Mouse (Mus musculus): ENCODE results near the gene Bag3. TPM values are rescaled to one million over a fixed set of nuclear protein-coding genes. Genes with fewer than 3 reads are reported as not detected.
A peak's percentile ranks its signal among the peaks of the same experiment; 100 is the strongest.

Gene Bag3
- 17.8 and 21.7 TPM in 2 replicates for polyA plus RNA-seq (2012; rRNA removed)

DNA sequence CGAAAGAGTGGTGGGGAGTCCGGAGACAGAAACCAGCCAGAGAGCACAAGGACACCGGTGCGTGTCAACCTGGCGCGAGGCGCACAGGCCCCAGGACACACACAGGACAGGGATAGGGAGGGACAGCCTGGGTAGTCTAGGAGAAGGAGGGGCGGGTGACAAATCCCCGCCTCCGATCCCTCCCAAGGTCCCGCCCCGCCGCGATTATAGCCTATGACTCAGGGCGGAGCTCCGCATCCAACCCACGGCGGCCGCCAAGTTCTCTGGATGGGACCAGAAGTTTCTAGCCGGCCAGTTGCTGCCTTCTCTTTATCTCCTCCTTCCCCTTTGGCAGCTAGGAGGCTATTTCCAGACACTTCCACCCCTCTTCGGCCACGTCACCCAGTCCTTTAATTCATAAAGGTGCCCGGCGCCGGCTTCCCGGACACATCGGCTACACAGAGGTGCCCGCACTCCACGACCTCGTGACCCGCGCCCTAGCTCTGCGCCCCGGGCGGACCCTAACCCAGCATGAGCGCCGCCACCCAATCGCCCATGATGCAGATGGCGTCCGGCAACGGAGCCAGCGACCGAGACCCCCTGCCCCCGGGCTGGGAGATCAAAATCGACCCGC lies at the start of gene Bag3:
Gene Bag3 (plus strand): TSS at position 268 of the 613 bp plus-strand sequence.
- WGBS, result under 1% methylated on average over 46 of the region's 46 CpGs
- DNase-seq (ENCODE audit: low read depth, low spot score), result peak; percentile 84

DNA sequence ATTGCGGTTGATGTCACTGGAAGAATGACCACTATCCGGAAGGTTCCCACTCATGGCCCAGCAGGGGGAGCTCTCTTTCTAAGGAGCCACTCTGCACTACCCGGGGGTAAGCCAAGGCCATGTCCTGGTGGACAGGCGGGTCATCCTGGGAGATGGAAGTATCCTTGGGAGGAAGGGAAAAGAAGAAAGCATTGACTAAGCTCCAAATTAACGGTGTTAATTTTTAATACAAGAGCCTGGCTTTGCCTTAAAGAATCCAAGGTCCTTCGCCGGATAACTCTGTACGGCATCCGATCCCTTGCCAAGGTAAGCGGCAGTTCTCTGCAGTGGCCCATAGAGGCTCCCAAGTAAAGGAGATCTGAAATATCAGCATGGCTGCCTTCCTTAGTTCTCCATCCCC lies 49.1 kb upstream of the Bag3 start:
- peak; percentile 37 for DNase-seq (ENCODE audit: low read depth, low spot score)
- 42% methylated on average over 10 of the region's 10 CpGs for WGBS

DNA sequence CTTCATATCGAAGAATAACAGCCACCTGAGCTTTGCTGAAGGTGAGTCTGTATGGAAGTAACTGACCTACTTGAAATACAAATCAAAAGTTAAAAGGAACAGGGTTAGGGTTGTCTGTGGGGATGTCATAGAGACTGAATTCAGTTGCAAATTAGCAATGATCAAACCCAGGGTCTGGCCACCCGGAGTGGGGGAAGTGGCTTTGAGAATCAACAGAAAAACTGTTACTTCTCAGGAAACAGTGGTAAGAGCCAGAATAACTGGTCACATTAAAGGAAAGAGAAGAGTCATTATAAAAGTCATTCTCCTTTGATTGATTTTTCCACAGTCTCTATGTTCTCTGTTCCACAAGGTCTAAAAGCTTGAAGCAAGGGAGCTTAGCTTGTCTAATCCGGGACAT lies 34.4 kb upstream of the Bag3 start:
- no peak for DNase-seq (ENCODE audit: low read depth, low spot score)
- 97% methylated on average over 3 of the region's 3 CpGs for WGBS

DNA sequence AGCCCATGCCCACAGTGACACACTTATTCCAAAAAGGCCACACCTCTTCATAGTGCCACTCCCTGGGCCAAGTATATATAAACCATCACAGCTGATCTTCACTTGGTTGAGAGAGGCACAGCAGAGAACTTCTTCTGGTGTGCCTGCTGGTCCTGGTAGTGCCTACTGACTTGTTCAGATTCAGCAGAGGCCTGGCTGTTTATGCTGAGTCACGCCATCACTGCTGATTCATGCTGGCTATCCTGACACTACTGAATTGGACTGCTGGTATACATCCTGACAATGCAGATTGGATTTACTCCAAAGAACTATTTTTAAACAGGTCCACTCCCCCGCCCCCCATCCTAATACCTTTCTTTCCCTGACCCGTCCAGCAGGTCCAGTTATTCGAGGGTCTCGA lies 28.9 kb upstream of the Bag3 start:
- no peak for DNase-seq (ENCODE audit: low read depth, low spot score)
- WGBS, result 90% methylated on average over 5 of the region's 5 CpGs

DNA sequence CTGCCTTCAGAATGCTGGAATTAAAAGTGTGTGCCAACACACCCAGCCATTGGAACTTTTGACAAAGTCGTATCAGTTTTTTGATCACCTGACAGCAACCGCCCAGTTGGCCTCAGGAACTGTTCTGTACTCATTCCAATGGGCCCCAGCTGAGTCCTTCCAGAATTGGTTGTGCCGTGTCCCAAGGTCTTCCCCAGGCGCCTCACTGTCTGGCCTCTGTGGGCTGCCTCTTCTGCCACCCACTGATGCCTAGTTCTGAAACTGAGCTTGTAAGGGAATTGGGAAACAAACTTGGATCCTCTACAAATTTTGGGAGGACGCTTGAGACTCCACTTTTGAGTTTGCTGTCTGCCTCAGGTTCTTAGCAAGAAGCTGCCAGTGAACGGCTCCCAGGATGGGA lies 23.6 kb upstream of the Bag3 start:
- DNase-seq (ENCODE audit: low read depth, low spot score), result no peak
- WGBS, result 75% methylated on average over 6 of the region's 6 CpGs

DNA sequence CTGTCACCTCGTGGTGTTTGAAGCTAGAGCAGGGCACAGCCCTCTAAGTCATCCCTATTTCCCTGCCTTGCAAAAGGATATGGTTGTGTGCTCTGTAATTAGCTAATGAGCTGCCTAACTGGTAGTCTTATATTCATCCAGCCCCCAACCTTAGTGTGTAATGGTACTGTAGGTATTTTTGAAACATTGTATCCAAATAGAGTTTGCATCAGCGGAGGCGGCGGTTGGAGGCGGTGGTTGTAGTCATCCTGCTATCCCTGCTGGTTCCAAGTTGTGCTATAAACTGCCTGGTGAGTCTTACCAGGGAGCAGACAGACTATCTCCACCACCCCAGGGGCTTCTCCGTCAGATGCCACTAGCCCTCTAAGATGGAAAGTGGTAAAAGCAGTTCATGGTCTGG lies 19.3 kb upstream of the Bag3 start:
- no peak for DNase-seq (ENCODE audit: low read depth, low spot score)
- 90% methylated on average over 6 of the region's 6 CpGs for WGBS

DNA sequence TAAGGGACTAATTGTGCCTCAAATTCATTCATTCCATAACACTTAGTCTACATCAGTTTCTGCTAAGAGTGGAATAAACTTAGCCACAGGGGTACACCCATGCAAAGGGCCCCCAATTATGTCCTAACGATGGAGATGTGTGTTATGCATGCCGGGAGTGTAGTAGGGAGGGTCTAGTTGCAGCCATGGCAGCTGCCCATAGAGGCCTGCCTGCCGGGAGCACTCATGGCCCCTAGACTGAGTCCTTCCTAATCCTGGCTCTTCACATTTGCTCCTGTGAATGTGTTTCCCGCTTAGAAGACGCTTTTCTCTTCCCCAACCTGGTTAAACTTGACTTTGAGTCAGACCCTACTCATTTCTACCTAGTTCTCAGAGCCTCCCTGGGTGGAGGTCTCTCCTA lies 11.5 kb upstream of the Bag3 start:
- no peak for DNase-seq (ENCODE audit: low read depth, low spot score)
- 94% methylated on average over 5 of the region's 5 CpGs for WGBS

DNA sequence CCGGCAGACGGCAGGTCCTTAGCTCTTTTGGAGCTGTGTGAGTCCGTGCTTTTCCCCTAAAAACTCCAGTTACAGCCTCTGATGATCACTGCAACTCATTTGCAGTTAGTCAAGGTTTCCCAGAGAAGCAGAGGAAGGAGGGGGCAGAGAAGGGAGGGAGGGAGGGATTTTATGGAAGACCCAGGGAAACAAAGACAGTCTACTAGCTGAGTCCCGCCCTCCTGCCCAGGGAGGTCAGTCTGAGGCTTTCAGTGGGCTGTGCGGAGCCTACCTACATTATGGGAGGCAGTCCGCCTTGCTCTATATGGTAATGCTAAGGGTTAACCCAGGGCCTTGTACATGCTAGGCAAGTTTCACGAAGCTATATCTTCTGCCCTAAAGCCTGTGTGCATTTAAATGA lies 9.9 kb upstream of the Bag3 start:
- WGBS, result 74% methylated on average over 7 of the region's 7 CpGs

DNA sequence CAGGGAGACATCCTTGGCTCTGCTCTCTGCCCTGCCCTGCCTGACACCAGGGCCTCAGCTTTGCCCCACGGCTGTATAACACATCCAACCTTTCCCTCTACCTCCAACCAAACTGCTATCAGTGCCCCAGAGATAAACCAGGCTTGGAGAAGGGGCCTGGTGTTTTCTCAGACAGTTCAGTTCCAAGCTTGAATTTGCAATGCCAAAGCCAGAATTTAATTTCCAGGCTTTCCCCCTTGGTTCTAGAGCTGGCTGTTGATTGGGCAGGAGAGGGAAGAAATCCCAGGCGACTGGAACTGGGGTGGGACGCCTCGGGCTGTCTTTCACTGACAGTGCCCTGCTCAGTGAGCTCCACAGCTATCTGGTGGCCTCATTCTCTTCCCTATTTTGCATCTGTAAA lies 9.1 kb upstream of the Bag3 start:
- no peak for DNase-seq (ENCODE audit: low read depth, low spot score)

More for the DNA sequence above, 9.9 kb upstream of the Bag3 start:
- no peak for DNase-seq (ENCODE audit: low read depth, low spot score)

DNA sequence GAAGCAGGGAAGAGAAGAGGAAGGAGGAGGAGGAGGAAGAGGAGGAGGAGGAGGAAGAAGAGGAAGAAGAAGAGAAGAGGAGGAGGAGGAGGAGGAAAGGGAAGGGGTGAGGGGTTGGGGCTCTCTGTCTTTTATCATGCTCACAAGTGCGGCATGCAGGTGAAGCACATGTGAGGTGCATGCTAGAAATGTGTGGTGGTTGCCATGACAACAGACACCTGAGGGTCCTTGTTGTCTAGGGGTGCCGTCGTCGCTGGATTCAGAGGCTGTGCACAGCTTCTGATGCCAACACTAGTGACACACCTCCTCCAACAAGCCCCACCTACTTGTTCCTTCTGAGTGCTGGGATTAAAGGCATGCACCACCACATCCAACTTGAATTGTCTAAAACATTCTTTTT lies 7.1 kb upstream of the Bag3 start:
- WGBS, result 74% methylated on average over 4 of the region's 4 CpGs
- no peak for DNase-seq (ENCODE audit: low read depth, low spot score)

More for the DNA sequence above, 9.1 kb upstream of the Bag3 start:
- 77% methylated on average over 4 of the region's 4 CpGs for WGBS

DNA sequence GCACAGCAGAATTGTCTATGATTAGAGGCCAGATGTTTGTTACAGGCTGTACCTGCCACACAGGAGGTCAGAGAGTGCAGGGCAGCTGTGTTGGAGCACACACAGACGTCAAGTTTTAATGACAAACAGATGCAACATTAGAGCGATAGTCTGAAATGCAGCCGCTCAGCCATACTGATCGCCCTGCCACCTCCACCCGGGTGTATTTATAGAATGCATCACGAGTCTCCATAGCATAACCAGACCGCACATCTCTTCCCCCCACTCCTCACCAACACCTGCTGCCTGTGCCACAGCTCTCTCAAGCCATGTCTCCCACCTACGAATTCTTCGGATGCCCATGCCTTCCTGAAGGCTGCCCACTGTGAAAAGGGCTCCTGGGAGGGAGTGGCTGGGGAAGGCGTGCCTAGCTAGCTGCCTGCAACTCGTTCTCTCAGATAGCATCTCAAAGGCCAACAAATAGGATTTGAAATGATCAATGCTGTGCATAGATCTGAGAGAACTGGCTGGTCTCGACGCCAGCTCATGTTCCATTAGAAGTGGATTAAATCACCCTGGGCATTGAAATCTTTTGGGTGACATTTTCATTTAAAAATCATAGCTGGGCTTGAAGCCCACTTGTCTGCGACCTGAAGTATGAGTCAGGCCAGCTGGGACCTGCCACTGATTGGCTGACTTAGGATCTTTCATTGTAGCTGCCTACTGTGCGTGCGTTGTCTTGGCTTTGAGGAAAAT lies 3.9 kb upstream of the Bag3 start:
- 78% methylated on average over 16 of the region's 16 CpGs for WGBS
- no peak for DNase-seq (ENCODE audit: low read depth, low spot score)

DNA sequence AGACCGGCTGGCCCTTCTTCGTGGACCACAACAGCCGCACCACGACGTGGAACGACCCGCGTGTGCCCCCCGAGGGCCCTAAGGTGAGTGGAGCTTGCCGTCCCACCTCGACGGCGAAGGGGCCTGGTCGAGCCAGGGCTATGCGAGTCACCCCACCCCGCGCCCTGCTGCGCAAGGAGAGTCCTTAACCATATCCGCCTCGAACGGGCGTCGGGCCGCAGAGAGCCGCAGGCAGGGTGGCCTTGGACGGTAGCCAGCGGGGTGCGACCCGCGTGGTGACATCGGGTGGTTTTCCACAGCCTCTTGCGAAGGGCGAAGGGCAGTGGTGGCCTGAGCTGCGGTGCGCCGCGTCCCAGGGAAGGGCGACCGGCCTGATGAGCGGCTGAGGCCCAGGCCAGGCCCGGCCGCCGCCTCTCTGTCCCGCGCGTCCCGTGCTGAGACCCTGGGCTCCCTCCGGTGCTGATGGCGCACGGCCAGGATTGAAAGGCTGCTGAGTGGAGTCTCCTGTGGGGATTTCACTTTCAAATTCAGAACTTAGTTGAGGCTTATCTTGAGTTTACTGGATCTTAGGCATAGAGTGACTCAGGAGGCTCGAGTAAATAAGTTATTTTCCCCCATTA lies 656 bp downstream of the Bag3 start:
- WGBS, result under 1% methylated on average over 51 of the region's 51 CpGs
- no peak for DNase-seq (ENCODE audit: low read depth, low spot score)

DNA sequence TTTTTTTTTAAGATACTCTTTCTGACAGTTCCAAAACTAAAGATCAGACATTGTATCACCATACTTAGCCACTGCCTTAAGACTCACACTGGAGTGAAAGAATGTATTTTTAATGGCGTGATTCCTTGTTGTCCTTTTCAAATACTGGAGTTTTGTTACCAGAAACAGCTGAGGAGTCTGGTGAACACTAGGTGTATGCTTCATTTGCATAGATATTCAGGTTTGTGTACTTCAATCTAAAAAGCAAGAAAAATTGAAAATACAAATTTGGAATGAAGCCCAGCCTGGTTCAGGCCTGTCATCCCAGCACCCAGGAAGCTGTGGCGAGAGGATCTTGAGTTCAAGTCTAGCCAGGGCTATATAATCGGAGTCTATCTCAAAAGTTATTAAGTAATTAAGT lies 1.2 kb downstream of the Bag3 start:
- DNase-seq (ENCODE audit: low read depth, low spot score), result no peak

DNA sequence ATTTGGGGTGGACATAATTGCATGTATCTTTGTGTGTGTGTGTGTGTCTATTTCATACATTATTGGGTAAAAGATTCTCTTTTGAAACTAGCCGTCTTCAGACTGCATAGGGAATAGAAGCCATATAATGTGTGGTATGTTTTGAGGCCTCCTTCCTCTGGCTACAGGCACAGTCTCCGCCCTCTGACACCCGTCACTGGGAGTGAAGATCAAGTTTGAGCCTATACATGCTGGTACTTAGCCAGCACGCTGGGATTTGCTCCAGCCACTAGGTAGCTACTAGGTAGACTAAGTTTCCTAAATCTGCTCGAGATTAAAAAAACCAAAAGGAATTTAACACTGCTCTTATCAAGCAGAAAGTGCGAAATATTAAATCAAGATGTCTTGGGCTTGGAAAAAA lies 3.2 kb downstream of the Bag3 start:
- WGBS, result 36% methylated on average over 6 of the region's 6 CpGs
- no peak for DNase-seq (ENCODE audit: low read depth, low spot score)

More for the DNA sequence above, 1.2 kb downstream of the Bag3 start:
- 23% methylated on average over 3 of the region's 3 CpGs for WGBS

DNA sequence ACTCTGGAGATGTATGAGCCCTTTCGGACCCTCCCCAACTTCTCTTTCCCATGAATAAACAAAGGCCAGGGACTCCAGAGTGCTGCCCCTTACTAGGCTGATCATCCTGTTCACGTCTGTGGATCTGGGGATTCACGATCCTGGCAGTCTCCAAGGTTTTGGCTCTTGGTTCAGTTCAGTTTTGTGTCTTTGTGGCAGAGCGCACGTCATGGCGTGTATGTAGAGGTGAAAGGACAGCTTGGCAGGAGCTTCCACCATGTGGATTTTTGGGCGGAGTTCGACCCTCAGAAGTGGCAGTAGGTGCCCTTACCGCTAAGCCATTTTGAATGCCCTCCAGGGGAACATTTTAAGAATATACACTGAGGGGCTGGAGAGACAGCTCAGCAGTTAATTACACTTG lies 5.2 kb downstream of the Bag3 start:
- DNase-seq (ENCODE audit: low read depth, low spot score), result no peak
- 70% methylated on average over 9 of the region's 9 CpGs for WGBS

DNA sequence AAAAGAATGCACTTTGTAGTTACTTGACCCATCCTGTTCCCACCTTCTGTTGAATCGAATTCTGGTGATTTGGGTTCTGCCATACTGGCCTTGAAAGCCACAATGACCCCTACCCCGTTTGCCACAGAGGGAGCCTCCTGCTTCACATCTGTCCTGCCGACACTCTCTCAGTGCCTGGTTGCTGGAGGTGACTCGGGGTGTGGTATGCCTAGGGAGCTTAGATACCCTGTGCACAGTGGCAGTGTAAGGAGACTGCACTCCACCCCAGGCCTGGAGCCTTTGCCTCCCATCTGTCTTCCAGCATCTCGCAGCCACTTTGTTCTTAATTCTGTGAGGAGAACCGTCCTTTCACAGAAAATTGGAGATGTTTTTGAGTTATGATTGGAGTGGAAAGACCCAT lies 5.7 kb downstream of the Bag3 start:
- no peak for DNase-seq (ENCODE audit: low read depth, low spot score)
- 57% methylated on average over 6 of the region's 6 CpGs for WGBS

DNA sequence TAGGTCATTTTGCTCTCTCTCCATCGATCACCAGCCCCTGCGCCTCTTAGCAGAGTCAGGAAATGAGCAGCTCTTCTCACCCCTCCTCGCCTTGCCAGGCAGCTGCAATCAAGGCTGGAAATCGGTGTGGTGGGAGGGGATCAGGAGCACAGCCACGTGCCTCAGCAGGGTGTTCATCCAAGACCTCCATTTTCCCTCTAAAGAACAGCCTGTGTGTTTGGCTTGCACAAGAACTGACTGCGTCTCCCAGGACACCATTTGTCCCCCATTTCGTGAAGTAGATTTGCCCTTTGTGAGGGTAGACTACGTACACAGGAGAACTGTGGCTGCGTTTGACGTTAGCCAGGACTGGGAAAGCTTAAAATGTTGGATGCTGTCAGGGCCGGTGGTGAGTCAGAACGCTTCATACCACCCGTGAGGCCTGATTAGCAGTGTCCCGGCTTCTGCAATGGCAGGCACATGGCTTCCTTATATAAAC lies 6.2 kb downstream of the Bag3 start:
- DNase-seq (ENCODE audit: low read depth, low spot score), result no peak
- 56% methylated on average over 14 of the region's 14 CpGs for WGBS

DNA sequence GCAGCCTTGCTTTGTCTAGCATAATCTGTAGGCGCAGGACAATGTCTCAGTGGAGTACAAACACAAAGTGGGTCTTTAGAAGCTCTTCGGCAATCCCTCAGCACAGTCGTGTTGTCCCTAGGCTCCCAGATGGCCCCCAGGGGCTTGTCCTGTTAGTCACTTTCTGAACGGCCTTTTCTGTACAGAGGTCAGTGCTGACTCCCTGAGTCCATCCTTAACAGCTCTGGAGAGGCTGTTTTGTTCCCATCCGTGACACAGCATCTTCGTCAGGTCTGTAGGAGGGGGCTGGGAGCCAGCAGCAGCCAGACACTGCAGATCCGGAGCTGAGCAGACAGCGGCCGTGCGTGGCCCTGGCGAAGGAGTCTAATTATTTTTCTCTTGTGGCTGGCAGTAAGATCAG lies 7.6 kb downstream of the Bag3 start:
- no peak for DNase-seq (ENCODE audit: low read depth, low spot score)
- WGBS, result 57% methylated on average over 11 of the region's 11 CpGs

DNA sequence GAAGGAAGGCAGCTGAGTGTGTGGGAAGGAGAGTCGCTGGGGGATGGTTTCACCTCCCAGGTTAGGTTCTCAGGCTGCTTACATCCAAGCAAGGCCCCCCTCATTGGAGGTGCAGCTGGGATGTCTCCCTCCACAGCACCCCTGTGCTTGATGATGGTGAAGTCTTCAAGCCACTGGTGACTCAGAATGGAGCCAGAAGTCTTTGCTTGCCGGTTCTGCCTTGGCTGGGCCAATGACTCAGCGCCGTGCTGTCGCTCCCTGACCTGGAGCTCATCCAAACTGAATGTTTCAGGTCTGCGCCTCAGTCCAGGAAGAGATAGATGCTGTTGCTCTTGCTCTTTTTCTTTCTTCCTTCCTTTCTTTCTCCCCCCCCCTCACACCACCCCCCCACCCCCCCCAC lies 8.5 kb downstream of the Bag3 start:
- DNase-seq (ENCODE audit: low read depth, low spot score), result no peak
- WGBS, result 4% methylated on average over 6 of the region's 6 CpGs

DNA sequence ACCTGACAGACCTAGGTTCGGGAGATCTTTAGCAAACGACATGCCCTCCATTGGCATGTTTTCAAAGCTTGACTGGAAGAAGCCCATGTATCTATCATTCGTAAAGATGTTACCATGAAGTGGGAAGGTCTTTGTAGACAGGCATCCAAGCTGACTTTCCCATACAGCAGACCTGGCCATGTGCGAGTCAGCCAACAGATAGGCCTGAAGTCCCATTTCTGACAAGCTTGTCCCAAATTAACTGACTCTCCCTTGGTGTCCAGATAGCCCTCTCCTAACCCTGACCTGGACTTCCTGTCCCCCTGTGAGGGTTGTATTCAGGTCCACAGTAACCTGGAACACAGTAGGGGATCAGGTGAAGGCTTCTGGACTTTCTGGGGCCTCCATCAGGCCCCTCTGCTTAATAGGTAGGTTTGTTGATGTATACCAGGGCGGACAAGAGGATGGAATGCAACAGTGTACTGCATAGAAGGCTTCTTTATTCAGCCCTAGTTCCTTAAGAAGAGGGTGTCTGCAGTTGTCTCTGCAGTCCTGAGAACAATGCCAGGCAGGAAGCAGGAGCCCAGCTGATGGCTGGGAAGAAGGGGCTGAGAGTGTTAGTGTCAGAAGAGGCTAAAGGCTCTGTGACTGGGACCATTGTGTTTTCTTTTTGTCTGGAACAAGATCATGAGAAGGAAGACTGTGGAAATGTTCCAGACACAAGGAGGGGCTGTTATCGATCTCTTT lies 9.2 kb downstream of the Bag3 start:
- WGBS, result 50% methylated on average over 6 of the region's 6 CpGs

More for the DNA sequence above, 9.2 kb downstream of the Bag3 start:
- DNase-seq (ENCODE audit: low read depth, low spot score), result no peak

Data from large intestine, adult 2 months (tissue).